9 mouse cellular contexts compared by ENCODE assay signal in genomic region chr11:69370817-69371215, GRCm38 (mm10). TPM values are rescaled to one million over a fixed set of nuclear protein-coding genes. Genes with fewer than 3 reads are reported as not detected.
A peak's percentile ranks its signal among the peaks of the same experiment; 100 is the strongest.
DNase-seq lines count a peak whose midpoint lies in the region; ATAC-seq and TF ChIP-seq lines count a peak whose summit lies in the region.
"Had no signal": no experiment of that assay in that cellular context is flagged by ENCODE, and none has a peak within 500 bp of the region (broad histone marks: within the 10 kb centered on the region; RNA-seq: fewer than 3 reads in every experiment).

No protein-coding gene starts in this region.

- H3K4me1 ChIP-seq in lung, postnatal 0 days (ENCODE audit: insufficient read depth, low read depth, low read length) = peaks cover 6% of the 10 kb centered on the region
- peaks cover 47% of the 10 kb centered on the region for H3K4me1 ChIP-seq in forebrain, embryonic 12.5 days
- peaks cover 33% of the 10 kb centered on the region for H3K4me1 ChIP-seq in limb, embryonic 12.5 days (replicated peaks)
- H3K4me1 ChIP-seq in stomach, embryonic 14.5 days (ENCODE audit: control insufficient read depth, insufficient read depth, low read length) = peaks cover 35% of the 10 kb centered on the region

- no peak overlapping the region for H3K4me2 ChIP-seq in lung, postnatal 0 days (replicated peaks; ENCODE audit: low read depth, low read length)
- peak overlapping the region; percentile 36 for H3K4me2 ChIP-seq in forebrain, embryonic 12.5 days
- H3K4me2 ChIP-seq in limb, embryonic 12.5 days = peak overlapping the region; percentile 39
- peak overlapping the region; percentile 38 for H3K4me2 ChIP-seq in stomach, embryonic 14.5 days (replicated peaks; ENCODE audit: low read depth, low read length)

- TF ChIP-seq CTCF in lung, postnatal 0 days (IDR thresholded peaks at IDR 0.05) = no peak

- no peak overlapping the region for H3K9ac ChIP-seq in lung, postnatal 0 days (replicated peaks; ENCODE audit: low read depth)
- peak overlapping the region; percentile 45 for H3K9ac ChIP-seq in forebrain, embryonic 12.5 days
- no peak overlapping the region for H3K9ac ChIP-seq in limb, embryonic 12.5 days (replicated peaks)
- no peak overlapping the region for H3K9ac ChIP-seq in stomach, embryonic 14.5 days (replicated peaks; ENCODE audit: low read depth, low read length)

- no peak for ATAC-seq in lung, postnatal 0 days
- ATAC-seq in forebrain, embryonic 12.5 days (ENCODE audit: low FRiP score) = no peak
- no peak for ATAC-seq in limb, embryonic 12.5 days (ENCODE audit: insufficient number of reproducible peaks, insufficient read depth, low FRiP score, low TSS enrichment, low read depth)
- ATAC-seq in stomach, embryonic 14.5 days (ENCODE audit: insufficient number of reproducible peaks, insufficient read depth, low FRiP score, low read depth) = no peak

- no peak for TF ChIP-seq EP300 in lung, postnatal 0 days (IDR thresholded peaks at IDR 0.05)

- no peaks in the 10 kb centered on the region for H3K27me3 ChIP-seq in lung, postnatal 0 days (replicated peaks; ENCODE audit: insufficient read depth, low read length)
- no peaks in the 10 kb centered on the region for H3K27me3 ChIP-seq in forebrain, embryonic 12.5 days
- H3K27me3 ChIP-seq in limb, embryonic 12.5 days = no peaks in the 10 kb centered on the region
- H3K27me3 ChIP-seq in stomach, embryonic 14.5 days (ENCODE audit: control insufficient read depth, insufficient read depth, low read length) = no peaks in the 10 kb centered on the region

- H3K27ac ChIP-seq in lung, postnatal 0 days (ENCODE audit: low read length) = peak overlapping the region; percentile 60
- H3K27ac ChIP-seq in forebrain, embryonic 12.5 days = peak overlapping the region; percentile 78
- peak overlapping the region; percentile 76 for H3K27ac ChIP-seq in limb, embryonic 12.5 days
- peak overlapping the region; percentile 58 for H3K27ac ChIP-seq in stomach, embryonic 14.5 days (ENCODE audit: low read length)

- peak; percentile 36 for DNase-seq in lung, postnatal 0 days (ENCODE audit: low spot score)
- no peak for DNase-seq in lung, postnatal 10 days
- no peak for DNase-seq in layer of hippocampus, postnatal 25 days (ENCODE audit: extremely low spot score in 1 of 2, low spot score in 1 of 2)
- no peak for DNase-seq in cerebellum, adult 9-11 months
- DNase-seq in cerebellum, adult 11-12 months = no peak
- DNase-seq: gastrocnemius, postnatal 10 days had no signal

- no peaks in the 10 kb centered on the region for H3K9me3 ChIP-seq in lung, postnatal 0 days (ENCODE audit: low read length)
- H3K9me3 ChIP-seq in forebrain, embryonic 12.5 days = no peaks in the 10 kb centered on the region
- H3K9me3 ChIP-seq in limb, embryonic 12.5 days = peaks cover 6% of the 10 kb centered on the region; the same call in 1 of the 2 replicates
- H3K9me3 ChIP-seq in stomach, embryonic 14.5 days (ENCODE audit: control insufficient read depth, low read depth, low read length) = no peaks in the 10 kb centered on the region

- 0 out of 2 replicates have a peak, but pooled peaks cover 3% of the 10 kb centered on the region for H3K36me3 ChIP-seq in lung, postnatal 0 days (ENCODE audit: insufficient read depth, low read length)
- H3K36me3 ChIP-seq in forebrain, embryonic 12.5 days (replicated peaks) = peaks cover 19% of the 10 kb centered on the region
- peaks cover 37% of the 10 kb centered on the region for H3K36me3 ChIP-seq in limb, embryonic 12.5 days
- peaks cover 11% of the 10 kb centered on the region; the same call in 1 of the 2 replicates for H3K36me3 ChIP-seq in stomach, embryonic 14.5 days (ENCODE audit: control insufficient read depth, insufficient read depth, low read length)

- no peak overlapping the region for H3K4me3 ChIP-seq in lung, postnatal 0 days (ENCODE audit: low read depth, low read length)
- H3K4me3 ChIP-seq in forebrain, embryonic 12.5 days (replicated peaks) = no peak overlapping the region
- 0 out of 2 replicates have a peak overlapping the region, but pooled peaks have one; percentile 8 for H3K4me3 ChIP-seq in limb, embryonic 12.5 days (replicated peaks)
- H3K4me3 ChIP-seq in stomach, embryonic 14.5 days (ENCODE audit: low read depth, low read length) = peak overlapping the region; percentile 4; the same call in 1 of the 2 replicates

- WGBS in lung, postnatal 0 days = 13% methylated on average over 9 of the region's 9 CpGs
- 17% methylated on average over 9 of the region's 9 CpGs for WGBS in forebrain, embryonic 12.5 days
- WGBS in limb, embryonic 12.5 days = 25% methylated on average over 9 of the region's 9 CpGs
- WGBS in stomach, embryonic 14.5 days = 15% methylated on average over 9 of the region's 9 CpGs

RNA-seq across cellular contexts. Expression of gene Chd3, which starts 1.6 kb away (rescaled TPM):
- 29.9 and 38.4 TPM in 2 replicates for polyA plus RNA-seq in lung, postnatal 0 days (2015; fragmentation: Nextera tagmentation; extraction: Ambion mirVana)
- polyA plus RNA-seq in forebrain, embryonic 12.5 days (2016; fragmentation: Nextera tagmentation; extraction: Ambion mirVana) = 94.3 and 98.3 TPM in 2 replicates
- polyA plus RNA-seq in limb, embryonic 12.5 days (2016; fragmentation: Nextera tagmentation; extraction: Ambion mirVana) = 121 and 124 TPM in 2 replicates
- 85.3 and 87.4 TPM in 2 replicates for polyA plus RNA-seq in stomach, embryonic 14.5 days (2014; fragmentation: Nextera tagmentation; extraction: Ambion mirVana)
- total RNA-seq in layer of hippocampus, postnatal 25 days (2021) = 100 to 1,000 TPM; 504 to 538 TPM

RNA-seq across cellular contexts. Expression of gene Naa38, which starts 24.5 kb away (rescaled TPM):
- polyA plus RNA-seq in lung, postnatal 0 days (2015; fragmentation: Nextera tagmentation; extraction: Ambion mirVana) = 126 and 142 TPM in 2 replicates
- 91.7 and 103 TPM in 2 replicates for polyA plus RNA-seq in forebrain, embryonic 12.5 days (2016; fragmentation: Nextera tagmentation; extraction: Ambion mirVana)
- polyA plus RNA-seq in limb, embryonic 12.5 days (2016; fragmentation: Nextera tagmentation; extraction: Ambion mirVana) = 126 and 136 TPM in 2 replicates
- polyA plus RNA-seq in stomach, embryonic 14.5 days (2014; fragmentation: Nextera tagmentation; extraction: Ambion mirVana) = 158 and 177 TPM in 2 replicates
- 100 to 1,000 TPM; 100 to 116 TPM for total RNA-seq in layer of hippocampus, postnatal 25 days (2021)

RNA-seq across cellular contexts. Expression of gene Cyb5d1, which starts 24.6 kb away (rescaled TPM):
- polyA plus RNA-seq in lung, postnatal 0 days (2015; fragmentation: Nextera tagmentation; extraction: Ambion mirVana) = 16.3 and 16.5 TPM in 2 replicates
- 55.0 and 60.9 TPM in 2 replicates for polyA plus RNA-seq in forebrain, embryonic 12.5 days (2016; fragmentation: Nextera tagmentation; extraction: Ambion mirVana)
- 42.5 and 42.6 TPM in 2 replicates for polyA plus RNA-seq in limb, embryonic 12.5 days (2016; fragmentation: Nextera tagmentation; extraction: Ambion mirVana)
- polyA plus RNA-seq in stomach, embryonic 14.5 days (2014; fragmentation: Nextera tagmentation; extraction: Ambion mirVana) = 15.0 and 23.5 TPM in 2 replicates
- 10 to 100 TPM; 40.8 to 43.6 TPM for total RNA-seq in layer of hippocampus, postnatal 25 days (2021)

RNA-seq across cellular contexts. Expression of gene Tmem88, which starts 27.2 kb away (rescaled TPM):
- polyA plus RNA-seq in lung, postnatal 0 days (2015; fragmentation: Nextera tagmentation; extraction: Ambion mirVana) = 96.5 and 101 TPM in 2 replicates
- polyA plus RNA-seq in forebrain, embryonic 12.5 days (2016; fragmentation: Nextera tagmentation; extraction: Ambion mirVana) = 9.1 and 11.2 TPM in 2 replicates
- 24.2 and 25.4 TPM in 2 replicates for polyA plus RNA-seq in limb, embryonic 12.5 days (2016; fragmentation: Nextera tagmentation; extraction: Ambion mirVana)
- 30.0 and 30.3 TPM in 2 replicates for polyA plus RNA-seq in stomach, embryonic 14.5 days (2014; fragmentation: Nextera tagmentation; extraction: Ambion mirVana)
- 1 to 10 TPM; 2.5 TPM for total RNA-seq in layer of hippocampus, postnatal 25 days (2021)

RNA-seq across cellular contexts. Expression of gene Rnf227, which starts 30.6 kb away (rescaled TPM):
- 5.7 and 6.6 TPM in 2 replicates for polyA plus RNA-seq in lung, postnatal 0 days (2015; fragmentation: Nextera tagmentation; extraction: Ambion mirVana)
- 44.8 and 46.3 TPM in 2 replicates for polyA plus RNA-seq in forebrain, embryonic 12.5 days (2016; fragmentation: Nextera tagmentation; extraction: Ambion mirVana)
- polyA plus RNA-seq in limb, embryonic 12.5 days (2016; fragmentation: Nextera tagmentation; extraction: Ambion mirVana) = 23.7 and 28.2 TPM in 2 replicates
- 15.3 and 16.3 TPM in 2 replicates for polyA plus RNA-seq in stomach, embryonic 14.5 days (2014; fragmentation: Nextera tagmentation; extraction: Ambion mirVana)
- total RNA-seq in layer of hippocampus, postnatal 25 days (2021) = 100 to 1,000 TPM; 103 to 110 TPM

Comparison
In these comparisons a context has a peak if more than half of its experiments do, and no peak if none do; other contexts are left out.
1. H3K4me3 ChIP-seq: peak in limb, embryonic 12.5 days (single experiment) and stomach, embryonic 14.5 days (single experiment); none in lung, postnatal 0 days (single experiment) and forebrain, embryonic 12.5 days (single experiment).
2. Peak in every context shown above with its lines, with median percentiles within 50 percentile points of each other: H3K27ac ChIP-seq.